Comparison of ENCODE assay signal across 9 mouse cellular contexts in genomic region chr2:168839811-168840655, GRCm38 (mm10).
A peak's percentile ranks its signal among the peaks of the same experiment; 100 is the strongest.
DNase-seq lines count a peak whose midpoint lies in the region; ATAC-seq lines count a peak whose summit lies in the region.
"Had no signal": no experiment of that assay in that cellular context is flagged by ENCODE, and none has a peak within 500 bp of the region (broad histone marks: within the 10 kb centered on the region; RNA-seq: fewer than 3 reads in every experiment).

No protein-coding gene starts in this region.

- H3K9me3 ChIP-seq in kidney, embryonic 14.5 days (ENCODE audit: control insufficient read depth, low read length) = 0 out of 2 replicates have a peak, but pooled peaks cover 2% of the 10 kb centered on the region
- no peaks in the 10 kb centered on the region for H3K9me3 ChIP-seq in intestine, embryonic 14.5 days (ENCODE audit: control insufficient read depth, low read length)
- no peaks in the 10 kb centered on the region for H3K9me3 ChIP-seq in neural tube, embryonic 12.5 days

- no peak overlapping the region for H3K9ac ChIP-seq in kidney, embryonic 14.5 days (ENCODE audit: low read depth, low read length)
- 0 out of 2 replicates have a peak overlapping the region, but pooled peaks have one; percentile 1 for H3K9ac ChIP-seq in intestine, embryonic 14.5 days (ENCODE audit: low read length)
- 0 out of 2 replicates have a peak overlapping the region, but pooled peaks have one; percentile 17 for H3K9ac ChIP-seq in neural tube, embryonic 12.5 days

- no peak for DNase-seq in kidney, adult 9 months
- DNase-seq in embryo, embryonic 10.5 days (ENCODE audit: low spot score) = peak; percentile 79
- peak; percentile 69 for DNase-seq in intestine, embryonic 14.5 days (ENCODE audit: low spot score)
- DNase-seq in urinary bladder, adult 18-20 months (ENCODE audit: low spot score in 2 of 2) = no peak

- no peak overlapping the region for H3K27ac ChIP-seq in kidney, embryonic 14.5 days (ENCODE audit: low read depth, low read length)
- 0 out of 2 replicates have a peak overlapping the region, but pooled peaks have one; percentile 7 for H3K27ac ChIP-seq in intestine, embryonic 14.5 days (ENCODE audit: low read depth)
- no peak overlapping the region for H3K27ac ChIP-seq in neural tube, embryonic 12.5 days

- peak overlapping the region; percentile 31 for H3K4me2 ChIP-seq in kidney, embryonic 14.5 days (replicated peaks; ENCODE audit: low read depth, low read length)
- peak overlapping the region; percentile 49 for H3K4me2 ChIP-seq in intestine, embryonic 14.5 days (ENCODE audit: low read length)
- peak overlapping the region; percentile 57 for H3K4me2 ChIP-seq in neural tube, embryonic 12.5 days (replicated peaks)

- H3K4me3 ChIP-seq in kidney, embryonic 14.5 days (ENCODE audit: low read length) = peak overlapping the region; percentile 13
- H3K4me3 ChIP-seq in intestine, embryonic 14.5 days (ENCODE audit: low read depth, low read length) = peak overlapping the region; percentile 12; the same call in 1 of the 2 replicates
- no peak overlapping the region for H3K4me3 ChIP-seq in neural tube, embryonic 12.5 days

- H3K36me3 ChIP-seq in kidney, embryonic 14.5 days (ENCODE audit: control insufficient read depth, insufficient read depth, low read length) = no peaks in the 10 kb centered on the region
- no peaks in the 10 kb centered on the region for H3K36me3 ChIP-seq in intestine, embryonic 14.5 days (ENCODE audit: control insufficient read depth, insufficient read depth, low read length)
- H3K36me3 ChIP-seq in neural tube, embryonic 12.5 days = no peaks in the 10 kb centered on the region
- H3K36me3 ChIP-seq: G1E had no signal

- H3K4me1 ChIP-seq in kidney, embryonic 14.5 days (ENCODE audit: control insufficient read depth, insufficient read depth, low read length) = peaks cover 18% of the 10 kb centered on the region
- peaks cover 26% of the 10 kb centered on the region for H3K4me1 ChIP-seq in intestine, embryonic 14.5 days (replicated peaks; ENCODE audit: control insufficient read depth, insufficient read depth, low read length)
- peaks cover 34% of the 10 kb centered on the region for H3K4me1 ChIP-seq in neural tube, embryonic 12.5 days

- WGBS in kidney, embryonic 14.5 days = 2% methylated on average over 24 of the region's 24 CpGs
- WGBS in intestine, embryonic 14.5 days = 2% methylated on average over 24 of the region's 24 CpGs
- WGBS in neural tube, embryonic 12.5 days = 2% methylated on average over 24 of the region's 24 CpGs

- 0 out of 2 replicates have a peak, but pooled peaks have one; percentile 41 for ATAC-seq in kidney, embryonic 14.5 days (ENCODE audit: low FRiP score, low TSS enrichment)
- ATAC-seq in intestine, embryonic 14.5 days (replicated peaks; ENCODE audit: low FRiP score, low TSS enrichment, low read depth) = peak; percentile 54; the same call in 1 of the 2 replicates
- peak; percentile 59; the same call in 1 of the 2 replicates for ATAC-seq in neural tube, embryonic 12.5 days (ENCODE audit: low FRiP score, low read depth)
- no peak for ATAC-seq in cerebellum, adult (ENCODE audit: insufficient number of reproducible peaks, low FRiP score, low TSS enrichment)
- no peak for ATAC-seq in frontal cortex, adult (ENCODE audit: low TSS enrichment)

- peaks cover 48% of the 10 kb centered on the region for H3K27me3 ChIP-seq in kidney, embryonic 14.5 days (ENCODE audit: control insufficient read depth, insufficient read depth, low read length)
- peaks cover 16% of the 10 kb centered on the region for H3K27me3 ChIP-seq in intestine, embryonic 14.5 days (replicated peaks; ENCODE audit: control insufficient read depth, insufficient read depth, low read length)
- peaks cover 5% of the 10 kb centered on the region for H3K27me3 ChIP-seq in neural tube, embryonic 12.5 days (replicated peaks)

Comparison
In these comparisons a context has a peak if more than half of its experiments do, and no peak if none do; other contexts are left out.
1. ATAC-seq: peak in kidney, embryonic 14.5 days (single experiment), intestine, embryonic 14.5 days (single experiment) and neural tube, embryonic 12.5 days (single experiment); none in cerebellum, adult (single experiment) and frontal cortex, adult (single experiment).
2. DNase-seq: peak in embryo, embryonic 10.5 days (single experiment) and intestine, embryonic 14.5 days (single experiment); none in kidney, adult 9 months (single experiment) and urinary bladder, adult 18-20 months (0 of 2).
3. Peak in every context shown above with its lines, with median percentiles within 50 percentile points of each other: H3K4me2 ChIP-seq.